Mouse (Mus musculus) cerebral cortex, adult 2 months (tissue): ENCODE data around the gene St3gal6.

Source experiments
- WGBS: fragments of 180-500 bp; shearing (Covaris S2); methylation state at CpG from one replicate; pipeline ENCODE4 v1.1.7; 2018; 5-methylcytosine and 5-hydroxymethylcytosine counted together

The St3gal6 gene

GRCm38 (mm10) chr16:58470061-58470460 is 54.0 kb downstream of the St3gal6 start:
- 79% methylated on average over 8 of the region's 8 CpGs for WGBS

- 84% methylated on average over 9 of the region's 9 CpGs for WGBS
Measured at GRCm38 (mm10) chr16:58465412-58465811, 58.6 kb downstream of the St3gal6 start.

- 87% methylated on average over 14 of the region's 14 CpGs for WGBS
Measured at GRCm38 (mm10) chr16:58464051-58464450, 60.0 kb downstream of the St3gal6 start.

- 90% methylated on average over 2 of the region's 2 CpGs for WGBS
Measured at GRCm38 (mm10) chr16:58462519-58462918, 61.5 kb downstream of the St3gal6 start.

- WGBS = 75% methylated on average over 2 of the region's 2 CpGs
Measured at GRCm38 (mm10) chr16:58461856-58462518, 62.1 kb downstream of the St3gal6 start.

GRCm38 (mm10) chr16:58460386-58460785 is 63.7 kb downstream of the St3gal6 start:
- WGBS = 87% methylated on average over 10 of the region's 10 CpGs

GRCm38 (mm10) chr16:58459966-58460365 is 64.1 kb downstream of the St3gal6 start:
- 65% methylated on average over 3 of the region's 3 CpGs for WGBS

- 82% methylated on average over 6 of the region's 6 CpGs for WGBS
Measured at GRCm38 (mm10) chr16:58456991-58457390, 67.1 kb downstream of the St3gal6 start.

- WGBS = 94% methylated on average over 5 of the region's 5 CpGs
Measured at GRCm38 (mm10) chr16:58456445-58456844, 67.6 kb downstream of the St3gal6 start.

GRCm38 (mm10) chr16:58455118-58455517 is 68.9 kb downstream of the St3gal6 start:
- 89% methylated on average over 5 of the region's 5 CpGs for WGBS

GRCm38 (mm10) chr16:58454617-58455016 is 69.4 kb downstream of the St3gal6 start:
- WGBS = 61% methylated on average over 8 of the region's 8 CpGs

- 65% methylated on average over 3 of the region's 3 CpGs for WGBS
Measured at GRCm38 (mm10) chr16:58453138-58453537, 70.9 kb downstream of the St3gal6 start.

- 85% methylated on average over 5 of the region's 5 CpGs for WGBS
Measured at GRCm38 (mm10) chr16:58451647-58452046, 72.4 kb downstream of the St3gal6 start.

GRCm38 (mm10) chr16:58450648-58451047 is 73.4 kb downstream of the St3gal6 start:
- 72% methylated on average over 6 of the region's 6 CpGs for WGBS

GRCm38 (mm10) chr16:58449073-58449472 is 75.0 kb downstream of the St3gal6 start:
- 89% methylated on average over 4 of the region's 4 CpGs for WGBS

GRCm38 (mm10) chr16:58446281-58447259 is 77.5 kb downstream of the St3gal6 start:
- WGBS = 84% methylated on average over 4 of the region's 4 CpGs

- WGBS = 70% methylated on average over 6 of the region's 6 CpGs
Measured at GRCm38 (mm10) chr16:58444735-58445134, 79.3 kb downstream of the St3gal6 start.

- 98% methylated on average over 1 of the region's 1 CpGs for WGBS
Measured at GRCm38 (mm10) chr16:58432384-58432783, 91.7 kb downstream of the St3gal6 start.

- 61% methylated on average over 7 of the region's 7 CpGs for WGBS
Measured at GRCm38 (mm10) chr16:58430246-58430645, 93.8 kb downstream of the St3gal6 start.

GRCm38 (mm10) chr16:58421696-58422354 is 102.2 kb downstream of the St3gal6 start:
- WGBS = 36% methylated on average over 11 of the region's 11 CpGs
